Mouse (Mus musculus) midbrain, embryonic 15.5 days (tissue): ENCODE measurements at regions not wholly inside any gene's neighbourhood (a gene's known extent, or its start where the extent isn't known, plus 50 kb on each side); places are given as distances from the start of the nearest gene placed in this dataset.

Source experiments
- ATAC-seq: fragments of 200-750 bp; cut with Nextera tagmentation; replicated peaks from 2 replicates; pipeline ENCODE4 v1.8.0; 2017; ENCODE audit warnings: moderate TSS enrichment
- H3K27ac ChIP-seq: fragments of 300-500 bp; sonication (generic); 2 replicates; pipeline ENCODE4 v1.5.1; 2015; ENCODE audit warnings: mild to moderate bottlenecking, inconsistent platforms
- H3K27me3 ChIP-seq: fragments of 300-500 bp; sonication (generic); replicated peaks from 2 replicates; pipeline ENCODE4 v1.6.1; 2015; ENCODE audit warnings: inconsistent platforms
- H3K36me3 ChIP-seq: fragments of 300-500 bp; sonication (generic); replicated peaks from 2 replicates; pipeline ENCODE4 v1.6.1; 2015; ENCODE audit warnings: inconsistent platforms
- H3K4me1 ChIP-seq: fragments of 300-500 bp; sonication (generic); 2 replicates; pipeline ENCODE4 v1.6.1; 2015; ENCODE audit warnings: inconsistent platforms
- H3K4me2 ChIP-seq: fragments of 300-500 bp; sonication (generic); 2 replicates; pipeline ENCODE4 v1.6.1; 2015; ENCODE audit warnings: inconsistent platforms, mild to moderate bottlenecking, moderate library complexity
- H3K4me3 ChIP-seq: fragments of 300-500 bp; sonication (generic); 2 replicates; pipeline ENCODE4 v1.5.1; 2015; ENCODE audit warnings: mild to moderate bottlenecking, inconsistent platforms
- H3K9ac ChIP-seq: fragments of 300-500 bp; sonication (generic); 2 replicates; pipeline ENCODE4 v1.6.1; 2015; ENCODE audit warnings: mild to moderate bottlenecking, inconsistent platforms
- H3K9me3 ChIP-seq: fragments of 300-500 bp; sonication (generic); 2 replicates; pipeline ENCODE4 v1.6.1; 2016; ENCODE audit warnings: inconsistent platforms
- WGBS: fragments of 180-500 bp; shearing (Covaris S2); methylation state at CpG from one replicate; pipeline ENCODE4 v1.1.7; 2015; ENCODE audit warnings: mixed read lengths; 5-methylcytosine and 5-hydroxymethylcytosine counted together

DNA sequence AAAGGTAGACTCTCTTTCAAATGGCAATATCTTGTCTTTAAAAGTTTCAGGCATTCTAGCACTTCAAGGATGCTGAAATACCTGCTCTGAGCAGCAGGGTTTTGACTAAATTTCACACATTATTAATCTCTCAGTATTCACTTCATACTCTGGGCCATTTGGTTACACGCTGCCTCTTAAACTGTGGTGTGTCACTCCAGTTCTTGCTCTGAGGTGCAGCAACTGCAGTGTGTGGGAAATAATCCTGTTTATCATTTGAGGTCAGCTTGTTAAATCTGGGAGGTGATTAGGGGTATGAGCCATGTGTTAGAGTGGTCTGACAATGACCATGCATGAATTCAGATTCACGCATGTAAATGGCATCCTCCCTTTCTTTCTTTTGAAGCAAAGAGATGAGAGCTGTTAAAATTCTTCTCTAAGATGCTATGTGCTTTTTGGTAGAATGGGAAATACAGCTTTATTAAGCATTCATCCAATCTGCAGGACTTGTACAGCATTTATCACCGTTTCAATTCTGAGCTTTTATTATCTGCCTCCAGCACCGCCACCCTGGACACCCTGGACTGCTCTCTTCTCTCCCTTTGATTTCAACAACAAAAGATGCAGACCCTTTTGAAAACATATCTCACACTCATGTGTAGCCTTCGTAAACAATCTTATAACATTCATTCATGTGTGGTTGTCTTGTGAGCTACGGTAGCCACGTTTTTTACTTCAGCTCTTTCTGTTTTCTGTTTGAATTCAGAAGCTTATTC, 362.4 kb upstream of the Gm38303 start:
- Histone ChIP-seq H3K36me3 (no peaks in the 10 kb centered on the region), H3K9me3 (no peaks in the 10 kb centered on the region), H3K4me1 (peaks cover 9% of the 10 kb centered on the region; the same call in 1 of the 2 replicates), H3K9ac (no peak overlapping the region), H3K27ac (no peak overlapping the region), H3K4me2 (no peak overlapping the region), H3K27me3 (no peaks in the 10 kb centered on the region), H3K4me3 (no peak overlapping the region)
- WGBS, result 43% methylated on average over 7 of the region's 7 CpGs
- ATAC-seq, result peak; percentile 72

GRCm38 (mm10) chr3:10685501-10685951, 350.0 kb upstream of the Gm38303 start:
- Histone ChIP-seq H3K36me3 (no peaks in the 10 kb centered on the region), H3K9me3 (no peaks in the 10 kb centered on the region), H3K4me2 (no peak overlapping the region), H3K27me3 (no peaks in the 10 kb centered on the region), H3K4me3 (no peak overlapping the region), H3K9ac (no peak overlapping the region), H3K27ac (peak overlapping the region; percentile 63; the same call in 1 of the 2 replicates), H3K4me1 (peaks cover 18% of the 10 kb centered on the region)
- peak; percentile 72 for ATAC-seq
- WGBS, result 33% methylated on average over 4 of the region's 4 CpGs

- ATAC-seq, result peak; percentile 89
- peaks cover 18% of the 10 kb centered on the region for H3K4me1 ChIP-seq
Observed at GRCm38 (mm10) chr3:10684885-10685500, 349.5 kb upstream of the Gm38303 start.

DNA sequence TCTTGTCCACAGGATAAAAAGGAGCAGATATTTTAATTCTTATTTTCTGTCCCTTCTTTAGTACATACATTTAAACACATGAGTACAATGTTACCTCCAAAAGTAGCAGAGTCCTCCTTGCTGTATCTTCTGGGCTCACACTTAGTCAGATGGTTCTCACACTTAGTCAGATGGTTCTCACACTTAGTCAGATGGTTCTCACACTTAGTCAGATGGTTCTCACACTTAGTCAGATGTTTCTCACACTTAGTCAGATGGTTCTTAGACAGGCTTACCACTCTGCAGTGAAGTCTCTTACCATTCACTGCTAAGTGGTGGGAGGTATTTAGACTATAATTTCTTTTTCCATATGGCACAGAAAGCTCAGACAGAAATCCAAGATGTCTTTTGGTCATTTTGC, 346.5 kb upstream of the Gm38303 start:
- ATAC-seq, result no peak
- H3K9ac ChIP-seq, result no peak overlapping the region
- H3K36me3 ChIP-seq, result no peaks in the 10 kb centered on the region
- no peaks in the 10 kb centered on the region for H3K27me3 ChIP-seq
- no peak overlapping the region for H3K27ac ChIP-seq
- H3K9me3 ChIP-seq, result no peaks in the 10 kb centered on the region
- peaks cover 17% of the 10 kb centered on the region for H3K4me1 ChIP-seq
- no peak overlapping the region for H3K4me2 ChIP-seq
- no peak overlapping the region for H3K4me3 ChIP-seq

More at GRCm38 (mm10) chr3:10684885-10685500, 349.5 kb upstream of the Gm38303 start:
- Histone ChIP-seq H3K27ac (no peak overlapping the region), H3K36me3 (no peaks in the 10 kb centered on the region), H3K9me3 (no peaks in the 10 kb centered on the region), H3K4me2 (no peak overlapping the region), H3K4me3 (no peak overlapping the region), H3K27me3 (no peaks in the 10 kb centered on the region), H3K9ac (no peak overlapping the region)
- WGBS, result 47% methylated on average over 6 of the region's 6 CpGs

GRCm38 (mm10) chr3:10647975-10648511, 312.6 kb upstream of the Gm38303 start:
- H3K9ac ChIP-seq, result no peak overlapping the region
- H3K4me1 ChIP-seq, result no peaks in the 10 kb centered on the region
- H3K36me3 ChIP-seq, result no peaks in the 10 kb centered on the region
- WGBS, result 83% methylated on average over 3 of the region's 3 CpGs
- ATAC-seq, result no peak
- no peaks in the 10 kb centered on the region for H3K27me3 ChIP-seq
- H3K9me3 ChIP-seq, result no peaks in the 10 kb centered on the region
- H3K27ac ChIP-seq, result no peak overlapping the region
- H3K4me3 ChIP-seq, result no peak overlapping the region
- no peak overlapping the region for H3K4me2 ChIP-seq
